Mouse (Mus musculus): ENCODE measurements around the gene Rho. TPM values are rescaled to one million over a fixed set of nuclear protein-coding genes. Genes with fewer than 3 reads are reported as not detected.
A peak's percentile ranks its signal among the peaks of the same experiment; 100 is the strongest.

Gene Rho
- polyA plus RNA-seq, 1 experiment, result 0.19 TPM

GRCm38 (mm10) chr6:115973881-115974662, 42.5 kb downstream of the Rho start:
- H3ac ChIP-seq (ENCODE audit: control insufficient read depth, insufficient read length), result no peak overlapping the region
- no peaks in the 10 kb centered on the region for H3K79me2 ChIP-seq (ENCODE audit: control insufficient read depth, insufficient read depth)
- TF ChIP-seq POLR2AphosphoS2 (IDR thresholded peaks at IDR 0.05; ENCODE audit: insufficient read length, low read depth), result no peak
- TF ChIP-seq MYOG (IDR thresholded peaks at IDR 0.05; ENCODE audit: control insufficient read depth in 1 of 3, insufficient read depth in 1 of 3, insufficient read length in 2 of 3, low read depth in 2 of 3), result no peak
- TF ChIP-seq MAX (IDR thresholded peaks at IDR 0.05; ENCODE audit: low read depth), result no peak
- no peak for TF ChIP-seq MYOD1 (IDR thresholded peaks at IDR 0.05; ENCODE audit: control insufficient read depth in 1 of 3, insufficient read length in 2 of 3, low read depth in 2 of 3)
- no peak for TF ChIP-seq CEBPB (IDR thresholded peaks at IDR 0.05; ENCODE audit: insufficient read depth, poor library complexity, severe bottlenecking)
- TF ChIP-seq TCF3 (IDR thresholded peaks at IDR 0.05; ENCODE audit: insufficient read length, low read depth), result no peak
- no peak for TF ChIP-seq E2F4 (IDR thresholded peaks at IDR 0.05; ENCODE audit: insufficient read depth)
- no peak for TF ChIP-seq TCF12 (IDR thresholded peaks at IDR 0.05; ENCODE audit: insufficient read depth, poor library complexity, severe bottlenecking)
- TF ChIP-seq USF1 (IDR thresholded peaks at IDR 0.05; ENCODE audit: low read depth), result no peak
- H3K27me3 ChIP-seq (ENCODE audit: control insufficient read depth, insufficient read depth, insufficient read length), result no peaks in the 10 kb centered on the region
- no peaks in the 10 kb centered on the region for H3K36me3 ChIP-seq (ENCODE audit: control insufficient read depth, insufficient read depth)
- no peak overlapping the region for H3K4me2 ChIP-seq (ENCODE audit: low read depth)
- no peak overlapping the region for H3K4me3 ChIP-seq

DNA sequence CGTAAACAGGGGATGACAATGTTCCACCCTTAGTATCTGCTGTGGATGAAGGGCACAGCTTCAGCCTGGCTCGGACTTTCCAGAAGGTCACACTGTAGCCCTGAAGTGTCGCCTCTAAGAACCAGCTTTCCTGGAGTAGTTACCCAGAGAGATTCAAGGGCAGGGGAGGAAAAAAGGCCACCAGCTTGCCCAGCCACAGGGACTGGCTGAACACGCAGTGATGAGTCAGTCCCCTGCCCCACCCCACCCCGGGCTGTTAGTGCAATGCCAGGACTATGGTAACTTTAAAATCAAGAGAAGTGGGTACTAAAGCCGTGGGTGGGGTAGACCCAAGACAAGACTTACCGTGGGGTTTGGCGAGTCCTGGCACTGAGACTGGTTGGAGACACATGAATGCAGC, 44.1 kb downstream of the Rho start:
- TF ChIP-seq REST (IDR thresholded peaks at IDR 0.05; ENCODE audit: insufficient read depth, insufficient read length) (no peak), MYOG (IDR thresholded peaks at IDR 0.05; ENCODE audit: control insufficient read depth in 1 of 3, insufficient read depth in 1 of 3, insufficient read length in 2 of 3, low read depth in 2 of 3) (no peak), POLR2AphosphoS2 (IDR thresholded peaks at IDR 0.05; ENCODE audit: insufficient read length, low read depth) (no peak), SRF (IDR thresholded peaks at IDR 0.05; ENCODE audit: control insufficient read depth, insufficient read length, low read depth) (no peak), E2F4 (IDR thresholded peaks at IDR 0.05; ENCODE audit: insufficient read depth) (no peak), CEBPB (IDR thresholded peaks at IDR 0.05; ENCODE audit: insufficient read depth, poor library complexity, severe bottlenecking) (no peak), POLR2A (IDR thresholded peaks at IDR 0.05; ENCODE audit: insufficient read length, low read depth) (no peak), TCF3 (IDR thresholded peaks at IDR 0.05; ENCODE audit: insufficient read length, low read depth) (no peak), TCF12 (IDR thresholded peaks at IDR 0.05; ENCODE audit: insufficient read depth, poor library complexity, severe bottlenecking) (no peak), USF1 (IDR thresholded peaks at IDR 0.05; ENCODE audit: low read depth) (no peak), MAX (IDR thresholded peaks at IDR 0.05; ENCODE audit: low read depth) (no peak), MYOD1 (IDR thresholded peaks at IDR 0.05; ENCODE audit: control insufficient read depth in 1 of 3, insufficient read length in 2 of 3, low read depth in 2 of 3) (no peak)
- Histone ChIP-seq H3ac (ENCODE audit: control insufficient read depth, insufficient read length) (no peak overlapping the region), H3K27me3 (ENCODE audit: control insufficient read depth, insufficient read depth, insufficient read length) (no peaks in the 10 kb centered on the region), H3K4me3 (no peak overlapping the region), H3K79me2 (ENCODE audit: control insufficient read depth, insufficient read depth) (no peaks in the 10 kb centered on the region), H3K36me3 (ENCODE audit: control insufficient read depth, insufficient read depth) (no peaks in the 10 kb centered on the region), H3K4me2 (ENCODE audit: low read depth) (peak overlapping the region; percentile 39)

DNA sequence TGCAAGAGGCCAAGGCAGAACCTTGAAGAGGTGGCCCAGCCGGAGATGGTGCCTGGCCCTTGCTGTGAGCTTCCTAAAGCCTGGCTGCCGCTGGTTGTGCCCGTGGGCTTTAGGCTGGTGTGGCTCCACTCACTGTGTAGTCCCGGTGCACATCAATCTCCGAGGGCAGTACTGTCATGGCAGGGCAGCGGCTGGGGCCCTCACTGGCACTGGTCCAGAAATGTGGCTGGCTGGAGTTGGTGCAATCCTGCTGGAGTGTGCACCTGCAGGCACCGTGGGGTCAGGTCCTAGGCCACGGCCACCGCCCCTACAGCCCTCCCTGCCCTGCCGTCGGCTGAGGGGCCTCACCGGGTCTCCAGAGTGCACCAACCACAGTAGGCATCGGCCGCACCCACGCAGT, 46.3 kb downstream of the Rho start:
- no peak overlapping the region for H3K4me2 ChIP-seq (ENCODE audit: low read depth)
- no peak for TF ChIP-seq POLR2A (IDR thresholded peaks at IDR 0.05; ENCODE audit: insufficient read length, low read depth)
- no peak for TF ChIP-seq TCF3 (IDR thresholded peaks at IDR 0.05; ENCODE audit: insufficient read length, low read depth)
- TF ChIP-seq E2F4 (IDR thresholded peaks at IDR 0.05; ENCODE audit: insufficient read depth), result no peak
- TF ChIP-seq TCF12 (IDR thresholded peaks at IDR 0.05; ENCODE audit: insufficient read depth, poor library complexity, severe bottlenecking), result no peak
- no peaks in the 10 kb centered on the region for H3K36me3 ChIP-seq (ENCODE audit: control insufficient read depth, insufficient read depth)

GRCm38 (mm10) chr6:115978596-115978995, 47.0 kb downstream of the Rho start:
- TF ChIP-seq MAX (IDR thresholded peaks at IDR 0.05; ENCODE audit: low read depth) (no peak), TCF12 (IDR thresholded peaks at IDR 0.05; ENCODE audit: insufficient read depth, poor library complexity, severe bottlenecking) (no peak), POLR2A (IDR thresholded peaks at IDR 0.05; ENCODE audit: insufficient read length, low read depth) (no peak), SRF (IDR thresholded peaks at IDR 0.05; ENCODE audit: control insufficient read depth, insufficient read length, low read depth) (no peak), CEBPB (IDR thresholded peaks at IDR 0.05; ENCODE audit: insufficient read depth, poor library complexity, severe bottlenecking) (no peak), POLR2AphosphoS2 (IDR thresholded peaks at IDR 0.05; ENCODE audit: insufficient read length, low read depth) (no peak), USF1 (IDR thresholded peaks at IDR 0.05; ENCODE audit: low read depth) (no peak), MYOD1 (IDR thresholded peaks at IDR 0.05; ENCODE audit: control insufficient read depth in 1 of 3, insufficient read length in 2 of 3, low read depth in 2 of 3) (no peak), E2F4 (IDR thresholded peaks at IDR 0.05; ENCODE audit: insufficient read depth) (no peak), REST (IDR thresholded peaks at IDR 0.05; ENCODE audit: insufficient read depth, insufficient read length) (no peak), MYOG (IDR thresholded peaks at IDR 0.05; ENCODE audit: control insufficient read depth in 1 of 3, insufficient read depth in 1 of 3, insufficient read length in 2 of 3, low read depth in 2 of 3) (no peak), TCF3 (IDR thresholded peaks at IDR 0.05; ENCODE audit: insufficient read length, low read depth) (no peak)
- H3K27me3 ChIP-seq (ENCODE audit: control insufficient read depth, insufficient read depth, insufficient read length), result no peaks in the 10 kb centered on the region
- no peaks in the 10 kb centered on the region for H3K79me2 ChIP-seq (ENCODE audit: control insufficient read depth, insufficient read depth)
- H3ac ChIP-seq (ENCODE audit: control insufficient read depth, insufficient read length), result no peak overlapping the region
- no peak overlapping the region for H3K4me2 ChIP-seq (ENCODE audit: low read depth)
- H3K4me3 ChIP-seq, result no peak overlapping the region
- no peaks in the 10 kb centered on the region for H3K36me3 ChIP-seq (ENCODE audit: control insufficient read depth, insufficient read depth)

More for the DNA sequence above, 46.3 kb downstream of the Rho start:
- no peaks in the 10 kb centered on the region for H3K79me2 ChIP-seq (ENCODE audit: control insufficient read depth, insufficient read depth)
- no peaks in the 10 kb centered on the region for H3K27me3 ChIP-seq (ENCODE audit: control insufficient read depth, insufficient read depth, insufficient read length)
- H3K4me3 ChIP-seq, result no peak overlapping the region
- no peak overlapping the region for H3ac ChIP-seq (ENCODE audit: control insufficient read depth, insufficient read length)
